Mouse (Mus musculus) E14TG2a.4 (cell line): ENCODE results near the gene Ubn1.

ENCODE experiments used
- CTCF ChIP-seq: conservative IDR thresholded peaks from 2 replicates; pipeline ENCODE4 v1.5.1; 2014; ENCODE audit warnings: low read length
- NANOG ChIP-seq: IDR thresholded peaks from 2 replicates; pipeline ENCODE4 v1.6.1; 2014; ENCODE audit warnings: borderline replicate concordance, low read length, mixed read lengths
- POU5F1 ChIP-seq: IDR thresholded peaks from 2 replicates; pipeline ENCODE4 v1.6.1; 2014; ENCODE audit warnings: low read length, borderline replicate concordance

DNA sequence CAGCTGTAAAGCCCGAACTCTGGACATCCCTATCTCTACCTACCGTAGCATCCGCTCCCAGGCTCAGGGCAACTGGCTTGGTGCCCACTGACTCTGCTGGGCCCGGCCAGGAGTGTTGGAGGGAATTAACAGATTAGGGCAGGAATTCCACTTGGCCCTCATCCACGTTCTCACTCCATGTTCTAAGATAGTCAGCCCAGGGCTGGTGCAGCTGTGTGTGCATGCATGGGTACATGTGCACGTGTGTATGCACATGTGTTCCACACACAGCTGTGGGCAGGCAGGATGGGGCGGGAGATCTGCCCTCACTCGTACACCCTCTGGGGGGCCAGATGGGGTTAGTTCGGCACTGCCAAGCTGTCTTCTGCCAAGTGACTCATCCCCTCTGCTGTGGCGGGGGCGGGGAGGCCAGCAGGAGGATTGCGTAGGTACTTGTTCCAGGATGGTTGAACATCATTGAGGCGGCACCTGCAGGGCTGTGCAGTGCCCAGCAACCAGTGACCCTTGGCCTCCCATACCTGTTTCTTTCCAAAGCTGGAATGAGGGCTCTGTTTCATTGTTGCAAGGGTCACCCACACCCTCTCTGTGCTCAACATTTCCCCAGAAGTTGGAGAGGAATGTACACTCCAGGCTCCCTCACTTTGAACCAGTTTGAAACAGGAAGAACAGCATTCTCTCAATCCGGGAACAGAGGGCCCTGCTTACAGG is 84.9 kb downstream of the Ubn1 start:
- TF ChIP-seq NANOG (no peak), CTCF (no peak), POU5F1 (no peak)
